ENCODE assay signal across 17 mouse cellular contexts in genomic region chr10:108067723-108068122, GRCm38 (mm10).
DNase-seq lines count a peak whose midpoint lies in the region; ATAC-seq and TF ChIP-seq lines count a peak whose summit lies in the region.
"Had no signal": no experiment of that assay in that cellular context is flagged by ENCODE, and none has a peak within 500 bp of the region (broad histone marks: within the 10 kb centered on the region; RNA-seq: fewer than 3 reads in every experiment).

No protein-coding gene starts in this region.

- H3K27ac ChIP-seq in liver, postnatal 0 days (ENCODE audit: low read depth) = peak overlapping the region; percentile 70
- H3K27ac ChIP-seq: embryonic facial prominence, embryonic 13.5 days; heart, embryonic 10.5 days; layer of hippocampus, adult 2 months; neural tube, embryonic 13.5 days had no signal

- H3K4me1 ChIP-seq in liver, postnatal 0 days (ENCODE audit: insufficient read depth) = peaks cover 11% of the 10 kb centered on the region
- H3K4me1 ChIP-seq: embryonic facial prominence, embryonic 13.5 days; neural tube, embryonic 13.5 days had no signal

- no peaks in the 10 kb centered on the region for H3K27me3 ChIP-seq in liver, postnatal 0 days (ENCODE audit: insufficient read depth, low read length)
- H3K27me3 ChIP-seq: embryonic facial prominence, embryonic 13.5 days; neural tube, embryonic 13.5 days had no signal

- 49% methylated on average over 10 of the region's 10 CpGs for WGBS in liver, postnatal 0 days (ENCODE audit: insufficient replicate concordance)

- TF ChIP-seq CTCF in liver, postnatal 0 days (IDR thresholded peaks at IDR 0.05; ENCODE audit: low read depth) = 0 out of 2 replicates have a peak, but pooled peaks have one; percentile 16

- no peak for TF ChIP-seq EP300 in liver, postnatal 0 days (IDR thresholded peaks at IDR 0.05; ENCODE audit: low read depth)

- H3K36me3 ChIP-seq in liver, postnatal 0 days (replicated peaks; ENCODE audit: insufficient read depth, low read length) = no peaks in the 10 kb centered on the region
- H3K36me3 ChIP-seq: embryonic facial prominence, embryonic 13.5 days; heart, embryonic 10.5 days; neural tube, embryonic 13.5 days had no signal

- H3K9me3 ChIP-seq in liver, postnatal 0 days (ENCODE audit: low read length) = no peaks in the 10 kb centered on the region
- H3K9me3 ChIP-seq: embryonic facial prominence, embryonic 13.5 days; heart, embryonic 10.5 days; neural tube, embryonic 13.5 days had no signal

- H3K9ac ChIP-seq in liver, postnatal 0 days (replicated peaks) = no peak overlapping the region
- H3K9ac ChIP-seq: embryonic facial prominence, embryonic 13.5 days; neural tube, embryonic 13.5 days had no signal

- 0 out of 2 replicates have a peak overlapping the region, but pooled peaks have one; percentile 24 for H3K4me2 ChIP-seq in liver, postnatal 0 days (ENCODE audit: low read depth, low read length)
- H3K4me2 ChIP-seq: embryonic facial prominence, embryonic 13.5 days; neural tube, embryonic 13.5 days had no signal

- H3K4me3 ChIP-seq in liver, postnatal 0 days (ENCODE audit: low read depth, low read length) = no peak overlapping the region
- H3K4me3 ChIP-seq: embryonic facial prominence, embryonic 13.5 days; heart, embryonic 10.5 days; layer of hippocampus, adult 2 months; neural tube, embryonic 13.5 days had no signal

- peak; percentile 22 for DNase-seq in embryo, embryonic 10.5 days (ENCODE audit: low spot score)
- peak; percentile 69 for DNase-seq in kidney, adult 11 months
- peak; percentile 46 to 71 for DNase-seq in kidney, postnatal 25 days
- DNase-seq in liver, postnatal 0 days = peak; percentile 34
- DNase-seq in retina, embryonic 14.5 days (ENCODE audit: low spot score) = no peak
- DNase-seq in layer of hippocampus, postnatal 14 days (ENCODE audit: low spot score in 2 of 2) = no peak
- DNase-seq in cerebellum, adult 9-11 months = no peak
- DNase-seq: cerebellum, adult 8-10 months; gastrocnemius, postnatal 10 days; heart, postnatal 4 days; thymus, postnatal 25 days had no signal

- ATAC-seq in liver, postnatal 0 days = peak; percentile 90
- no peak for ATAC-seq in CD4-positive, CD25-positive, alpha-beta regulatory T cell, adult 4 months
- ATAC-seq: forebrain, embryonic 14.5 days had no signal

Comparison
In these comparisons a context has a peak if more than half of its experiments do, and no peak if none do; other contexts are left out.
1. DNase-seq: peak in embryo, embryonic 10.5 days (single experiment), kidney, adult 11 months (single experiment), kidney, postnatal 25 days (2 of 2) and liver, postnatal 0 days (single experiment); none in retina, embryonic 14.5 days (single experiment), layer of hippocampus, postnatal 14 days (0 of 2) and cerebellum, adult 9-11 months (single experiment).